Mouse (Mus musculus) brain, embryonic 14.5 days (tissue): ENCODE results near the gene Kdm4a.
A peak's percentile ranks its signal among the peaks of the same experiment; 100 is the strongest.

Experiments used
- CTCF ChIP-seq: fragments of 200-500 bp; IDR thresholded peaks from 2 replicates; pipeline ENCODE4 v1.5.1; 2012; ENCODE audit warnings: inconsistent platforms, mild to moderate bottlenecking, moderate library complexity, borderline replicate concordance; ENCODE audit not compliant: insufficient read depth, insufficient read length; ENCODE audit errors: extremely low read depth
- POLR2A ChIP-seq: fragments of 200-500 bp; IDR thresholded peaks from 2 replicates; pipeline ENCODE4 v1.6.1; 2012; ENCODE audit warnings: mild to moderate bottlenecking, inconsistent platforms, borderline replicate concordance; ENCODE audit not compliant: poor library complexity, insufficient read depth, insufficient read length, severe bottlenecking; ENCODE audit errors: extremely low read depth

DNA sequence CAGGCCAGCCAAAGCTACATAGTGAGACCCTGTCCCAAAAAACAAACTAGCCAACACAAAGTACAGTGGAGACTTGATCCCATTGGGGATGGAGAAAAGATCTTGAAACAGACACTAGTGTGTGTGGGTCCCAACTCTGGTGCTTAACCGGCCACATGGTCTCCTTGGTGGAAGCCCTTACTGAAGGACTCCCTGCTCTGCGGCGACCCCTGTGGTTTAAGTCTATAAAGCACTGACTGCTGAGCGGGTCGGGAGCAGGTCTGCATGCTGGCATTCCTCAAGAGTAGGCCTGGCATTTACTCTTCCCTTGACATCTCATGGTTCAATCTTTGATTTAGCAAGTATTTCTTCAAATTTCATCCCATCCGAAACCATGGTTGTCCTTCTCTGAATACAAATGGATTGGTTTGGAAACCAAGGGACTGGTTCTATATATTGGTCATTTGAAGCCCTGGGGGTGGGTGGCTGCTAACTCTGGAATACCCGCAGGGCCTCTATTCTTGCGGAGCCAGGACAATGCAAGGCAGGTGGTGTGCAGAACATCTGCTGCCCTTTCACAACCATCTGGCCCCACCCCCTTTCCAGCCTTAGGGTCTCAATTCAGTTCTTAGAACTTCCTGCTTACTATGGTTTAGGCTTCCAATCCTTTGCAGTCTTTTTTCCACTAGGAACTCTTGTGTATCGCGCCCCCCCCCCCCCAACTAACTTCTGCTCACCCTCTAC, 27.2 kb upstream of the Kdm4a start:
- TF ChIP-seq CTCF = peak; percentile 8; the same call in 1 of the 2 replicates
- TF ChIP-seq POLR2A = no peak
